Mouse (Mus musculus) neural tube, embryonic 11.5 days (tissue): Measurements from ENCODE around the gene Ern1. TPM values are rescaled to one million over a fixed set of nuclear protein-coding genes. Genes with fewer than 3 reads are reported as not detected.

Source experiments
- ATAC-seq: fragments of 200-750 bp; cut with Nextera tagmentation; 2 replicates; pipeline ENCODE4 v1.8.0; 2017; ENCODE audit warnings: moderate number of reproducible peaks, mild to moderate bottlenecking, moderate TSS enrichment, moderate library complexity; ENCODE audit not compliant: insufficient read depth, low FRiP score, low TSS enrichment
- DNase-seq: peaks from one replicate; pipeline ENCODE4 v3.0.0-alpha.2; 2015; ENCODE audit warnings: low spot score
- H3K27ac ChIP-seq: fragments of 300-500 bp; sonication (generic); 2 replicates; pipeline ENCODE4 v1.5.1; 2014; ENCODE audit warnings: low read depth, mild to moderate bottlenecking, low read length
- H3K27me3 ChIP-seq: fragments of 300-500 bp; sonication (generic); 2 replicates; pipeline ENCODE4 v1.6.1; 2014; ENCODE audit warnings: mild to moderate bottlenecking, low read length, mixed read lengths; ENCODE audit not compliant: control insufficient read depth, insufficient read depth
- H3K36me3 ChIP-seq: fragments of 300-500 bp; sonication (generic); 2 replicates; pipeline ENCODE4 v1.6.1; 2014; ENCODE audit warnings: mild to moderate bottlenecking, low read length, moderate library complexity, mixed read lengths; ENCODE audit not compliant: control insufficient read depth, insufficient read depth
- H3K4me1 ChIP-seq: fragments of 300-500 bp; sonication (generic); 2 replicates; pipeline ENCODE4 v1.6.1; 2014; ENCODE audit warnings: low read length, mixed read lengths; ENCODE audit not compliant: control insufficient read depth, insufficient read depth
- H3K4me2 ChIP-seq: fragments of 300-500 bp; sonication (generic); 2 replicates; pipeline ENCODE4 v1.6.1; 2014; ENCODE audit warnings: low read depth, mild to moderate bottlenecking, moderate library complexity
- H3K4me3 ChIP-seq: fragments of 300-500 bp; sonication (generic); 2 replicates; pipeline ENCODE4 v1.5.1; 2014; ENCODE audit warnings: low read depth, low read length
- H3K9ac ChIP-seq: fragments of 300-500 bp; sonication (generic); 2 replicates; pipeline ENCODE4 v1.6.1; 2014; ENCODE audit warnings: mild to moderate bottlenecking, low read length
- H3K9me3 ChIP-seq: fragments of 300-500 bp; sonication (generic); 2 replicates; pipeline ENCODE4 v1.6.1; 2016; ENCODE audit warnings: low read length; ENCODE audit not compliant: control insufficient read depth
- WGBS: fragments of 180-500 bp; shearing (Covaris S2); extraction: QIAGEN DNeasy Blood & Tissue Kit; methylation state at CpG from one replicate; pipeline ENCODE4 v1.1.7; 2014; 5-methylcytosine and 5-hydroxymethylcytosine counted together
- polyA plus RNA-seq: library from polyadenylated mRNA; unstranded; fragments of >200 nt; fragmentation: Nextera tagmentation; extraction: Ambion mirVana; gene quantifications from 2 replicates; pipeline ENCODE4 v1.2.1, GENCODE M21; 2014

Gene Ern1
- polyA plus RNA-seq, 1 experiment from 2014 or later, result 6.6 TPM

DNA sequence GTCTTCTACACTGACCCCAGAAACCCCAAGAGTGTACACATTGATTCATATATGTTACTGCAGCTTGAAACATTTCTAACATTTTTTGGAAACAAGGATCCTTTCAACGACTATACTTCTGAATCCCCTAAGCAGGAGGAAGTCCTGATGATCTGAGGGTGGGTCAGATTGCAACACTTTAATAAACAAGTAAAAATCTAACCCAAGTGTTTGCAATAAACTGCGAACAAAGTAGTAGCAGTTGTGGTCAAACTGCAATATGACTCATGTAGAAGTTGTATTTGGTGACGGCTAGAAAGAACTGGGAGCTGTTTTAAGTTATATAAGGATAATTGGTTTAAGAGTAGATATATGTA is 7.1 kb downstream of the Ern1 start:
- 88% methylated on average over 3 of the region's 3 CpGs for WGBS
- H3K36me3 ChIP-seq, result no peaks in the 10 kb centered on the region
- no peak for DNase-seq

GRCm38 (mm10) chr11:106479619-106480529 is 7.8 kb downstream of the Ern1 start:
- 80% methylated on average over 9 of the region's 9 CpGs for WGBS
- H3K4me2 ChIP-seq, result no peak overlapping the region
- DNase-seq (no peak), ATAC-seq (no peak)
- H3K27ac ChIP-seq, result no peak overlapping the region
- H3K9me3 ChIP-seq, result no peaks in the 10 kb centered on the region
- no peaks in the 10 kb centered on the region for H3K27me3 ChIP-seq
- no peaks in the 10 kb centered on the region for H3K36me3 ChIP-seq
- no peak overlapping the region for H3K4me3 ChIP-seq
- no peak overlapping the region for H3K9ac ChIP-seq
- no peaks in the 10 kb centered on the region for H3K4me1 ChIP-seq

More for the DNA sequence above, 7.1 kb downstream of the Ern1 start:
- H3K4me1 ChIP-seq, result no peaks in the 10 kb centered on the region
- H3K9me3 ChIP-seq, result no peaks in the 10 kb centered on the region
- H3K4me2 ChIP-seq, result no peak overlapping the region
- H3K27me3 ChIP-seq, result no peaks in the 10 kb centered on the region
- H3K9ac ChIP-seq, result no peak overlapping the region
- no peak overlapping the region for H3K4me3 ChIP-seq
- no peak overlapping the region for H3K27ac ChIP-seq
- ATAC-seq, result no peak

- no peak overlapping the region for H3K9ac ChIP-seq
- no peak overlapping the region for H3K4me2 ChIP-seq
- H3K27me3 ChIP-seq, result no peaks in the 10 kb centered on the region
- WGBS, result 52% methylated on average over 1 of the region's 1 CpGs
- H3K27ac ChIP-seq, result no peak overlapping the region
- H3K4me1 ChIP-seq, result no peaks in the 10 kb centered on the region
- ATAC-seq (no peak), DNase-seq (no peak)
- H3K4me3 ChIP-seq, result no peak overlapping the region
- no peaks in the 10 kb centered on the region for H3K36me3 ChIP-seq
- no peaks in the 10 kb centered on the region for H3K9me3 ChIP-seq
Measured at GRCm38 (mm10) chr11:106478745-106479144, 8.9 kb downstream of the Ern1 start.

DNA sequence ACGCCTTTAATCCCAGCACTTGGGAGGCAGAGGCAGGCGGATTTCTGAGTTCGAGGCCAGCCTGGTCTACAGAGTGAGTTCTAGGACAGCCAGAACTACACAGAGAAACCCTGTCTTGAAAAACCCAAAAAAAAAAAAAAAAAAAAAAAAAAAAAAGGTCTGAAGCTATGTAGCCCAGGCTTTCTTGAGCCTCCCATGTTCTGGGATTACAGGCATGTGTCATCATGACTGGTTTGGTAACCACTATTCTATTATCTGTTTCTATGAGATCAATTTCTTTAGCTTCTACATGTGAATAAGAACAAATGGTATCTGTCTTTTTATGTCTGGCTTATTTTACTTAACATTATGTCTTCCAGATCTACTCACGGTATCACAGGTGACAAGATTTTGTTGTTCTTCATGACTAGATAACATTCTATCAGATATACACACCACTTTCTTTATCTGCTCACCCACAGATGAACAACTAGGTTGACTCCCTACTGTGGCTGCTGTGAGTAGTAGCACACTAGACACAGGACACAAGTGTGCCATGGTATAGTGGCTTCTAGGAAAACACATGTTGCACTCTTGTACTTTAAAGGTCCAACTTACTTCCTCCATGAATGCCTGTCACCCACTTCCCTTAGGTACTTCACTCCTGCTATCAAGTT is 10.0 kb downstream of the Ern1 start:
- Histone ChIP-seq H3K9ac (no peak overlapping the region), H3K4me2 (no peak overlapping the region), H3K27me3 (no peaks in the 10 kb centered on the region), H3K27ac (no peak overlapping the region), H3K9me3 (no peaks in the 10 kb centered on the region), H3K4me1 (no peaks in the 10 kb centered on the region), H3K36me3 (no peaks in the 10 kb centered on the region), H3K4me3 (no peak overlapping the region)
- ATAC-seq (no peak), DNase-seq (no peak)
- 93% methylated on average over 4 of the region's 4 CpGs for WGBS

- H3K4me2 ChIP-seq, result no peak overlapping the region
- H3K27me3 ChIP-seq, result no peaks in the 10 kb centered on the region
- H3K27ac ChIP-seq, result no peak overlapping the region
- H3K4me1 ChIP-seq, result no peaks in the 10 kb centered on the region
- H3K36me3 ChIP-seq, result no peaks in the 10 kb centered on the region
- H3K4me3 ChIP-seq, result no peak overlapping the region
- ATAC-seq, result no peak
- 90% methylated on average over 1 of the region's 1 CpGs for WGBS
- no peak for DNase-seq
- no peaks in the 10 kb centered on the region for H3K9me3 ChIP-seq
- H3K9ac ChIP-seq, result no peak overlapping the region
Measured at GRCm38 (mm10) chr11:106475309-106475708, 12.3 kb downstream of the Ern1 start.

DNA sequence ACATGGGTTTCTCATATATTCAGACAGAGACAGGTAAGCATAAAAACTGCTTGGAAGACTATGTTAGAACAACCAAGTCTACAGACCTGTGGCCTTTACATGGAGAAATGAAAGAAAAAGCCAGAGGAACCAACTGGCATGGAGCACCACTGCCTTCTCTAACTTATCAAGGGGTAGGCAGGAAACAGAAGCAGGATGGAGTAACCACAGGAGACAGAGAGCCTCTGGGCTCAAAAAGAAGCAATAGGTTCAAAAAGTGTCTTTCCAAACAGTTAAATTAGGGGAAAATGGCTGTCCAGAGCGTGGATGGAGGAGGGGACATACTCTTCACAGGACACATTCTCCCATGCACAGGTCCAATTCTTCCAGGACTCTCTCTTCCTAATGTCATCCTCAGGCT is 16.0 kb downstream of the Ern1 start:
- Histone ChIP-seq H3K9ac (no peak overlapping the region), H3K4me3 (no peak overlapping the region), H3K4me1 (no peaks in the 10 kb centered on the region), H3K36me3 (no peaks in the 10 kb centered on the region), H3K4me2 (no peak overlapping the region), H3K27ac (no peak overlapping the region), H3K9me3 (no peaks in the 10 kb centered on the region), H3K27me3 (no peaks in the 10 kb centered on the region)
- DNase-seq (no peak), ATAC-seq (no peak)
- 75% methylated on average over 1 of the region's 1 CpGs for WGBS

- no peaks in the 10 kb centered on the region for H3K36me3 ChIP-seq
- H3K9ac ChIP-seq, result no peak overlapping the region
- H3K27ac ChIP-seq, result no peak overlapping the region
- no peak overlapping the region for H3K4me3 ChIP-seq
- H3K4me1 ChIP-seq, result no peaks in the 10 kb centered on the region
- 94% methylated on average over 1 of the region's 1 CpGs for WGBS
- ATAC-seq (no peak), DNase-seq (no peak)
- no peak overlapping the region for H3K4me2 ChIP-seq
- no peaks in the 10 kb centered on the region for H3K9me3 ChIP-seq
- H3K27me3 ChIP-seq, result no peaks in the 10 kb centered on the region
Measured at GRCm38 (mm10) chr11:106468509-106468908, 19.1 kb downstream of the Ern1 start.

GRCm38 (mm10) chr11:106465932-106466331 is 21.7 kb downstream of the Ern1 start:
- ATAC-seq, result no peak

DNA sequence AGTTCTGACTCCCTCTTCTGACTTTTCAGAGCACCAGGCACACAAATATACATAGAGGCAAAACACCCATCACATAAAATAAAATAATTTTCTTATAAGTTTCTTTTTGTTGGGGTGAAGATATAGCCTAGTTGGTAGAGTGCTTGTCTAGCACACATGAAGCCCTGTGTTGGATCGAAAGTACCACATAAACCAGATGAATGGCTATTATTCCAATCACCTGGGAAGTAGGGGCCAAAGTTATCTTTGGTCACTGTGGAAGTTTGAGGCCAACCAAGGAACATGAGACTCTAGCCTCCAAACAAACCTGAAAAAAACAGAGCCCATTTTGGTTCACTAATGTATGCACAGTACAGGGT is 22.1 kb downstream of the Ern1 start:
- Histone ChIP-seq H3K4me3 (no peak overlapping the region), H3K9ac (no peak overlapping the region), H3K9me3 (no peaks in the 10 kb centered on the region), H3K4me1 (no peaks in the 10 kb centered on the region), H3K27ac (no peak overlapping the region), H3K27me3 (no peaks in the 10 kb centered on the region), H3K36me3 (no peaks in the 10 kb centered on the region), H3K4me2 (no peak overlapping the region)
- 97% methylated on average over 1 of the region's 1 CpGs for WGBS
- DNase-seq (no peak), ATAC-seq (no peak)

More at GRCm38 (mm10) chr11:106465932-106466331, 21.7 kb downstream of the Ern1 start:
- no peak overlapping the region for H3K4me2 ChIP-seq
- H3K9me3 ChIP-seq, result no peaks in the 10 kb centered on the region
- no peak for DNase-seq
- WGBS, result 92% methylated on average over 4 of the region's 4 CpGs
- no peak overlapping the region for H3K9ac ChIP-seq
- H3K36me3 ChIP-seq, result no peaks in the 10 kb centered on the region
- no peaks in the 10 kb centered on the region for H3K27me3 ChIP-seq
- H3K4me1 ChIP-seq, result no peaks in the 10 kb centered on the region
- H3K4me3 ChIP-seq, result no peak overlapping the region
- no peak overlapping the region for H3K27ac ChIP-seq
